Mouse (Mus musculus) CD4-positive helper T cell, adult 2 months (primary cell): ENCODE results near the gene Rtn4r.
"Not testable (repeated sequence)": the region's sequence is repeated elsewhere in the genome, so short reads cannot be mapped to it uniquely, and the experiment has no call there.

Source experiments
- DNase-seq: peaks from one replicate; pipeline ENCODE4 v3.0.0-alpha.2; 2012; ENCODE audit warnings: low read depth, missing footprints, low spot score

Rtn4r gene

DNA sequence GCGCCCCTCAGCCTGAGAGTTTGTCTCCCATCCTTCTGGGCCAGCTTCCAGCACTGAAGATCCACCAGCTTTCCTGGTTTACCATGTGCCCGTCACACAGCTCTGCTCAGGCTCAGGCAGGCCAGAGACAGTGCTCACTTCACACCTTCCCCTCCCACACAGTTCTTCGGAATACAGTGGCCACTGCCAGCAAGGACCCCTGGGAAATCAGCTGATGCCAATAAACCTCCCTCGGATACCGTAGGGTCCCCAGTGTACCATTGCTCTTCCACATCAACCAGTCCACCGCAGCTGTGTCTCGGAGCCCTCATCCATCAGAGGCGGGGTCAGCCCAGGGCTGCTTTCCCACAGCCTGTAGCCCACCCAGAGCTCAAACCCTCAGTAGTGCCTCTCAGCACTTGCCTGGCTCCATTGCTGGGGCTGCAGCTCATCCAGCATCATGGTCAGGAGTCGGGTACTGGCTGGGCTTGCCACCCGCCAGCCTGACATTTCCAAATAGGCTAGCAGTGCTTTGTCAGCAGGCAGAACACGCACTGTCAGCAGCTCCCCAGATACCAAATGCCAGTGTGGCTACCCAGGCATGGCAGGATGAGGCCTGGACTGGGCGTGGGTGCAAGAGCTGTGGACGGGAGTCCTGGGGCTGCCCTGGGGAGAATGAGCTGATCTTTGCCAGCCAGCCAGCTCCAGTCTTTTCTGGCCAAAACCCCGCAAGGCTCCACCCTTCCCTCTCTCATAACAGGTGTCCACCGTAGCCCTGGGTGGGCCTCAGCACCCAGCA, 67.0 kb downstream of the Rtn4r start:
- DNase-seq, result no peak

DNA sequence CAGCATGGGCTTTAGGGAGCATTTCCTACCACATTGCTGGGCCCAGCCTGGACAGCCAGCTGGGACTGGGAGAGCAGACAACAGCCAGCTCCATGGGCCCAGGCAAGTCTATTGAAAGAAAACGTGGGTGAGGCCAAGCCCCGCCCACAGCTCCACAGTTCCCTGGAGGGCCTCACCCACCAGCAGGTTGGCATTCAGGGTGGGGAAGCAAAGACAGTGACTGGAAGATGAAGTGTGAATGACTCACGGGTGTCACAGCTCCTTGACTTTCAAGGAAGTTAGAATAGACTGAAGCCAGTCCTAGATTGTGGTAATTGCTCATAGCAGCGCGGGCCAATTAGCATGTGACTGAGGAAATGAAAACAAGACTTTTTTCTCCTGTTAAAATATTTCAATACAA, 67.6 kb downstream of the Rtn4r start:
- DNase-seq, result no peak

DNA sequence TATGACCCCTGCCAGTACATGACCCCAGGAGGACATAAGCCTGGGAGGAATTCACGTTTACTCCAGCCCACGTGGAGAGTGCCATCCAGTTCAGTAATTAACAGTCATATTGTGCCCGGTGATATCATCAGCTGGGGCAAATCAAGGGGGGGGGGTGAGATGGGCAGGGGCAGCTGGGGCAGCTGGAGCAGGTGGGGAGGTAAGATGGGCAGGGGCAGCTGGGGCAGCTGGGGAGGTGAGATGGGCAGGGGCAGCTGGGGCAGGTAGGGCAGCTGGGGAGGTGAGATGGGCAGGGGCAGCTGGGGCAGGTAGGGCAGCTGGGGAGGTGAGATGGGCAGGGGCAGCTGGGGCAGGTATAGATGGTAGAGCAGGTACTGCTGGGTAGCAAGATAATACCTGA, 68.1 kb downstream of the Rtn4r start:
- not testable (repeated sequence) for DNase-seq

DNA sequence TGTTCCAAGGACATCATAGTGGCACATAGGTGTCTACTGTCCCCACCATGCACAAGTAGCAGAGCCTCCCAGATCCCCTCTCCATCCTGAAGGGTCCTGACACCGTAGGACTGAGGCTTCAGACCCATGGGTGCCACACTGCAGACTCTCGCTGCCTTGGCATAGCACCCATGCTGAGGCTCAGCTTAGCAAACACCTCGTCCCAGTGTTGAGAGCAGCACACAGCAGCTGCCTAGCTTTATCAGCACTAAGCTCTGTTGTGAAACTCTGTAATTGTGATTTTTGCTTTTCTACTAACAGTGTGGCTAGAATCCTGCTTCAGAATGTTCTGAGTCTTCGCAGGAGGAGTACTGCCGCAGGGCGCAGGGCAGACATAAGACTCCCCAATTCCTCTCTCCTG, 70.4 kb downstream of the Rtn4r start:
- no peak for DNase-seq

DNA sequence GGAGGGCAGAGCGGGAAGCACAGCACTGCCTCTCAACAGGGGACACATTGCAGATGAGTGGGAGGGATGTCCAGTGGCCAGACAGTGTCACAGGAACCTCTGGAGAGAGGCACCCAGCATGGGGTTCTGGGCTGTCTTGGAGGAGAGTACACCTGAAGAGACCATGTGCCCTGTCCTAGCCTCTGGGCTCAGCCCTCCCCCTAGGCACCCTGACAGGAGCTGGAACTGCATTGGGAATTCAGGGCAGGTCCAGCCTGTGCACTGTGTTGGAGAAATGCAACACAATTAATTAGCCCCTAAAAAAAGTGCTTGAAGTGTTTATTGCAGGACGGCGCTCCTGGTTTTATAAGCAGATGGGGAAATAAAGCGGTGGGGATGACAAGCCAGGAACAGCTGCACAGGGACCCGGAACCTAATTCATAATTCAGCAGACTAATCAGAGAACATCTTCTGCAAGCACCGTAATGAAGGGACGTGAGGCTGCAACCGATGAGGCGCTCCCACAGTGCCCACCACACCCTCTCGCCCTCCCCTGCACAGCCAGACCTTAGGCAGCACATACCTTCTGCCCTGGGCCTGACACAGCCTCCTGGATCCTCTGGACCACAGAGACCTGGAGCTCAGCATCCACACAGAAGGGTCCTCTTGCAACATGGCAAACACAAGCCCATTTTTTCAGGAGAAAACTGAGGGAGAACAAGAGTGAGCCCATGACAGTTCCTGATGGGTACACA, 71.1 kb downstream of the Rtn4r start:
- no peak for DNase-seq

DNA sequence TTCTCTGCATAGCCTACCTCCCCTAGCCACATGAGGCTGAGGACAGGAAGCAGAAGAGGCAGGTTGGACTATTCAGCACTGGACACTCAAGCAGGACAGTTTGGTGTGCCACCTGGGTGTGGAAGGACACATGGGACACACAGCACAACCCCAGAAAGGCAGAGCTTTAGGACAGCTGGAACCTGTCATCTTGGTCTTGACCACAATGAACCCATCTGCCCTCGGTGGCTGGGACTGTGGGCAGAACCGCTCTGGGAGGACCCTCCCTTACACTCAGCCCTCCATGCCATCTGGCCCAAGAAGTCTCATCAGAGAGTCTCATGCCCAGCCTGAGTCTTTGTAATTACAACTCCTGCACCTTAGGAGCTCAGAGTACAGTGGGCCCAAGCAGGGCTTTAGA, 72.6 kb downstream of the Rtn4r start:
- no peak for DNase-seq

DNA sequence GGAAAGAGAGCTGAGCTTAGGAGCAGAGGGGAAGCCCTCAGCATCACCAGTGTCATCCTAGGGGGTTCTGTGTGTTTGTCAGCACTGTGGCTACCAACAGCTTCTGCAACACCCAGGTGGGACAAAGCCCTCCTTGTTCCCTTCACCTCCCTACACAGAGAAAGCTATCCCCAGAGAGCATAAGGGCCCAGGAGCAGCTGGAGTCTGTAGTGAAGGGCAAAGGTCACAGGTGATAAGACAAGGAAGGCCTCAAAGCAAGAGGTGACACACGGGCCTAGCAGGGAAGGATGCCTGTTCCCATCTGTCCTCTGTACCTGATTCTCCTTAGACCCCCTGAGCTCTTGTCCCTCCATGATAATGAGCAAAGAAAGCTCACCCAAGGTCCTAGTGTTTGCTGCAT, 74.2 kb downstream of the Rtn4r start:
- no peak for DNase-seq
